Mouse (Mus musculus) intestine, embryonic 14.5 days (tissue): ENCODE measurements around the gene Lamb2. TPM values are rescaled to one million over a fixed set of nuclear protein-coding genes. Genes with fewer than 3 reads are reported as not detected.

Source experiments
- ATAC-seq: fragments of 200-750 bp; cut with Nextera tagmentation; replicated peaks from 2 replicates; pipeline ENCODE4 v1.8.0; 2017; ENCODE audit warnings: low read depth, moderate number of reproducible peaks, moderate TSS enrichment, moderate library complexity; ENCODE audit not compliant: low FRiP score, low TSS enrichment
- DNase-seq: peaks from one replicate; pipeline ENCODE4 v3.0.0-alpha.2; 2018; ENCODE audit warnings: low spot score
- H3K27ac ChIP-seq: fragments of 300-500 bp; sonication (generic); 2 replicates; pipeline ENCODE4 v1.5.1; 2014; ENCODE audit warnings: low read depth, mild to moderate bottlenecking, control low read depth
- H3K27me3 ChIP-seq: fragments of 300-500 bp; sonication (generic); replicated peaks from 2 replicates; pipeline ENCODE4 v1.6.1; 2014; ENCODE audit warnings: low read length, control low read depth; ENCODE audit not compliant: control insufficient read depth, insufficient read depth
- H3K36me3 ChIP-seq: fragments of 300-500 bp; sonication (generic); 2 replicates; pipeline ENCODE4 v1.6.1; 2014; ENCODE audit warnings: low read length, control low read depth; ENCODE audit not compliant: control insufficient read depth, insufficient read depth
- H3K4me1 ChIP-seq: fragments of 300-500 bp; sonication (generic); replicated peaks from 2 replicates; pipeline ENCODE4 v1.6.1; 2014; ENCODE audit warnings: low read length, control low read depth, mixed read lengths; ENCODE audit not compliant: control insufficient read depth, insufficient read depth
- H3K4me2 ChIP-seq: fragments of 300-500 bp; sonication (generic); 2 replicates; pipeline ENCODE4 v1.6.1; 2014; ENCODE audit warnings: low read length
- H3K4me3 ChIP-seq: fragments of 300-500 bp; sonication (generic); 2 replicates; pipeline ENCODE4 v1.5.1; 2014; ENCODE audit warnings: low read depth, low read length, control low read depth, mixed read lengths
- H3K9ac ChIP-seq: fragments of 300-500 bp; sonication (generic); 2 replicates; pipeline ENCODE4 v1.6.1; 2014; ENCODE audit warnings: mild to moderate bottlenecking, low read length
- H3K9me3 ChIP-seq: fragments of 300-500 bp; sonication (generic); 2 replicates; pipeline ENCODE4 v1.6.1; 2016; ENCODE audit warnings: low read length, control low read depth; ENCODE audit not compliant: control insufficient read depth
- WGBS: fragments of 180-500 bp; shearing (Covaris S2); extraction: QIAGEN DNeasy Blood & Tissue Kit; methylation state at CpG from one replicate; pipeline ENCODE4 v1.1.7; 2014; 5-methylcytosine and 5-hydroxymethylcytosine counted together
- polyA plus RNA-seq: library from polyadenylated mRNA; unstranded; fragments of >200 nt; fragmentation: Nextera tagmentation; extraction: Ambion mirVana; gene quantifications from 2 replicates; pipeline ENCODE4 v1.2.1, GENCODE M21; 2014

The Lamb2 gene
- polyA plus RNA-seq, result 32.3 and 33.7 TPM in 2 replicates

GRCm38 (mm10) chr9:108479721-108480351, at the start of gene Lamb2:
Lamb2 (plus strand) TSS chr9:108479736.
- ATAC-seq, result peak; percentile 49
- peak within 1 kb of the TSS; percentile 73 for H3K9ac ChIP-seq
- peaks cover 17% of the 10 kb centered on the region for H3K4me1 ChIP-seq
- DNase-seq, result peak; percentile 84
- WGBS, result 8% methylated on average over 10 of the region's 10 CpGs
- no peaks in the 10 kb centered on the region for H3K27me3 ChIP-seq
- peaks cover 32% of the 10 kb centered on the region for H3K36me3 ChIP-seq
- no peaks in the 10 kb centered on the region for H3K9me3 ChIP-seq
- peak within 1 kb of the TSS; percentile 87 for H3K27ac ChIP-seq
- peak within 1 kb of the TSS; percentile 68 for H3K4me3 ChIP-seq
- H3K4me2 ChIP-seq, result peak within 1 kb of the TSS; percentile 91

- DNase-seq (peak; percentile 62), ATAC-seq (peak; percentile 55)
- no peaks in the 10 kb centered on the region for H3K27me3 ChIP-seq
- H3K9ac ChIP-seq, result 0 out of 2 replicates have a peak overlapping the region, but pooled peaks have one; percentile 8
- H3K27ac ChIP-seq, result no peak overlapping the region
- H3K9me3 ChIP-seq, result no peaks in the 10 kb centered on the region
- 57% methylated on average over 32 of the region's 32 CpGs for WGBS
- no peaks in the 10 kb centered on the region for H3K4me1 ChIP-seq
- peak overlapping the region; percentile 45 for H3K4me2 ChIP-seq
- H3K4me3 ChIP-seq, result no peak overlapping the region
- H3K36me3 ChIP-seq, result no peaks in the 10 kb centered on the region
These were observed 48.0 kb upstream of the Lamb2 start for GRCm38 (mm10) chr9:108431431-108432067.

GRCm38 (mm10) chr9:108436182-108436581, 43.4 kb upstream of the Lamb2 start, which contains the start of gene BC048562:
BC048562 (plus strand) TSS chr9:108436482.
- ATAC-seq (no peak), DNase-seq (no peak)
- Histone ChIP-seq H3K36me3 (no peaks in the 10 kb centered on the region), H3K9me3 (no peaks in the 10 kb centered on the region), H3K4me2 (no peak within 1 kb of the TSS), H3K4me1 (no peaks in the 10 kb centered on the region), H3K9ac (no peak within 1 kb of the TSS), H3K4me3 (no peak within 1 kb of the TSS), H3K27ac (no peak within 1 kb of the TSS), H3K27me3 (no peaks in the 10 kb centered on the region)
- 82% methylated on average over 3 of the region's 3 CpGs for WGBS

- H3K27ac ChIP-seq, result no peak overlapping the region
- DNase-seq, result no peak
- no peaks in the 10 kb centered on the region for H3K9me3 ChIP-seq
- WGBS, result 66% methylated on average over 6 of the region's 6 CpGs
- ATAC-seq, result no peak
- no peak overlapping the region for H3K4me2 ChIP-seq
- H3K4me3 ChIP-seq, result no peak overlapping the region
- no peaks in the 10 kb centered on the region for H3K4me1 ChIP-seq
- H3K36me3 ChIP-seq, result no peaks in the 10 kb centered on the region
- H3K27me3 ChIP-seq, result no peaks in the 10 kb centered on the region
- no peak overlapping the region for H3K9ac ChIP-seq
These were observed 40.4 kb upstream of the Lamb2 start for GRCm38 (mm10) chr9:108439176-108439575.

GRCm38 (mm10) chr9:108440485-108440884, 39.1 kb upstream of the Lamb2 start:
- Histone ChIP-seq H3K4me3 (no peak overlapping the region), H3K4me2 (no peak overlapping the region), H3K9me3 (no peaks in the 10 kb centered on the region), H3K9ac (no peak overlapping the region), H3K27me3 (no peaks in the 10 kb centered on the region), H3K4me1 (no peaks in the 10 kb centered on the region), H3K27ac (no peak overlapping the region), H3K36me3 (no peaks in the 10 kb centered on the region)
- DNase-seq (no peak), ATAC-seq (no peak)
- 65% methylated on average over 5 of the region's 5 CpGs for WGBS

- Histone ChIP-seq H3K27me3 (no peaks in the 10 kb centered on the region), H3K36me3 (no peaks in the 10 kb centered on the region), H3K4me2 (no peak overlapping the region), H3K9me3 (no peaks in the 10 kb centered on the region), H3K9ac (no peak overlapping the region), H3K27ac (no peak overlapping the region), H3K4me1 (no peaks in the 10 kb centered on the region), H3K4me3 (no peak overlapping the region)
- DNase-seq, result no peak
- ATAC-seq, result no peak
- 89% methylated on average over 11 of the region's 11 CpGs for WGBS
These were observed 38.2 kb upstream of the Lamb2 start for GRCm38 (mm10) chr9:108441236-108441919.

- H3K27ac ChIP-seq, result no peak overlapping the region
- H3K9me3 ChIP-seq, result no peaks in the 10 kb centered on the region
- no peak overlapping the region for H3K4me2 ChIP-seq
- 60% methylated on average over 9 of the region's 9 CpGs for WGBS
- ATAC-seq (no peak), DNase-seq (no peak)
- H3K9ac ChIP-seq, result no peak overlapping the region
- H3K27me3 ChIP-seq, result no peaks in the 10 kb centered on the region
- no peak overlapping the region for H3K4me3 ChIP-seq
- H3K36me3 ChIP-seq, result peaks cover 12% of the 10 kb centered on the region
- H3K4me1 ChIP-seq, result peaks cover 10% of the 10 kb centered on the region
These were observed 34.4 kb upstream of the Lamb2 start for GRCm38 (mm10) chr9:108445125-108445524.

GRCm38 (mm10) chr9:108449860-108450259, 29.7 kb upstream of the Lamb2 start:
- ATAC-seq (0 out of 2 replicates have a peak, but pooled peaks have one; percentile 2), DNase-seq (peak; percentile 66)
- H3K9me3 ChIP-seq, result no peaks in the 10 kb centered on the region
- peaks cover 34% of the 10 kb centered on the region for H3K4me1 ChIP-seq
- H3K27me3 ChIP-seq, result no peaks in the 10 kb centered on the region
- peak overlapping the region; percentile 71; the same call in 1 of the 2 replicates for H3K27ac ChIP-seq
- peaks cover 12% of the 10 kb centered on the region for H3K36me3 ChIP-seq
- no peak overlapping the region for H3K9ac ChIP-seq
- H3K4me3 ChIP-seq, result peak overlapping the region; percentile 59
- peak overlapping the region; percentile 89 for H3K4me2 ChIP-seq
- 52% methylated on average over 4 of the region's 4 CpGs for WGBS
